Mouse (Mus musculus) heart, adult 2 months (tissue): ENCODE data around the gene Kansl1.

ENCODE experiments used
- CTCF ChIP-seq: fragments of 200-600 bp; IDR thresholded peaks from 2 replicates; pipeline ENCODE4 v1.8.1; 2022; ENCODE audit warnings: antibody characterized with exemption, mild to moderate bottlenecking, moderate library complexity
- POLR2A ChIP-seq: fragments of 200-500 bp; IDR thresholded peaks from 2 replicates; pipeline ENCODE4 v1.6.1; 2011; ENCODE audit warnings: mild to moderate bottlenecking, low read depth, low read length, control low read depth; ENCODE audit not compliant: insufficient read depth

GRCm38 (mm10) chr11:104445044-104445443 lies 23.6 kb downstream of the Kansl1 start:
- TF ChIP-seq CTCF (no peak), POLR2A (no peak)
